Comparison of ENCODE assay signal across 9 mouse cellular contexts in genomic region chr17:3288341-3288740, GRCm38 (mm10). TPM values are rescaled to one million over a fixed set of nuclear protein-coding genes. Genes with fewer than 3 reads are reported as not detected.
DNase-seq lines count a peak whose midpoint lies in the region; ATAC-seq and TF ChIP-seq lines count a peak whose summit lies in the region.
"Had no signal": no experiment of that assay in that cellular context is flagged by ENCODE, and none has a peak within 500 bp of the region (broad histone marks: within the 10 kb centered on the region; RNA-seq: fewer than 3 reads in every experiment).

No protein-coding gene starts in this region.

- H3K27me3 ChIP-seq in midbrain, embryonic 14.5 days (ENCODE audit: control insufficient read depth, insufficient read depth, low read length): no peaks in the 10 kb centered on the region
- H3K27me3 ChIP-seq in midbrain, embryonic 16.5 days (ENCODE audit: control insufficient read depth, insufficient read depth, low read depth, low read length): no peaks in the 10 kb centered on the region
- H3K27me3 ChIP-seq in embryonic facial prominence, embryonic 10.5 days (replicated peaks; ENCODE audit: low read depth, poor library complexity, severe bottlenecking): no peaks in the 10 kb centered on the region
- H3K27me3 ChIP-seq in limb, embryonic 10.5 days (ENCODE audit: low read depth, poor library complexity, severe bottlenecking): no peaks in the 10 kb centered on the region
- H3K27me3 ChIP-seq: heart, embryonic 13.5 days had no signal

- 0 out of 2 replicates have a peak, but pooled peaks cover 6% of the 10 kb centered on the region for H3K36me3 ChIP-seq in midbrain, embryonic 14.5 days (ENCODE audit: control insufficient read depth, insufficient read depth, low read length)
- no peaks in the 10 kb centered on the region for H3K36me3 ChIP-seq in midbrain, embryonic 16.5 days (ENCODE audit: control insufficient read depth, insufficient read depth, low read length)
- H3K36me3 ChIP-seq in embryonic facial prominence, embryonic 10.5 days (replicated peaks): peaks cover 12% of the 10 kb centered on the region; the same call in 1 of the 2 replicates
- peaks cover 4% of the 10 kb centered on the region; the same call in 1 of the 2 replicates for H3K36me3 ChIP-seq in limb, embryonic 10.5 days

- TF ChIP-seq CTCF in olfactory bulb, adult 2 months (IDR thresholded peaks at IDR 0.05; ENCODE audit: insufficient read depth, low read depth, low read length): peak; percentile 62

- no peak overlapping the region for H3K4me2 ChIP-seq in midbrain, embryonic 14.5 days (ENCODE audit: low read length)
- no peak overlapping the region for H3K4me2 ChIP-seq in midbrain, embryonic 16.5 days (ENCODE audit: low read length)
- H3K4me2 ChIP-seq: heart, embryonic 13.5 days had no signal

- H3K27ac ChIP-seq in midbrain, embryonic 14.5 days (replicated peaks; ENCODE audit: low read depth, low read length): no peak overlapping the region
- no peak overlapping the region for H3K27ac ChIP-seq in midbrain, embryonic 16.5 days (ENCODE audit: low read length)
- H3K27ac ChIP-seq in embryonic facial prominence, embryonic 10.5 days (replicated peaks): no peak overlapping the region
- H3K27ac ChIP-seq in limb, embryonic 10.5 days: no peak overlapping the region
- H3K27ac ChIP-seq in olfactory bulb, adult 2 months (ENCODE audit: insufficient read depth, low read depth, low read length): no peak overlapping the region
- H3K27ac ChIP-seq: heart, embryonic 13.5 days had no signal

- no peak for TF ChIP-seq POLR2A in olfactory bulb, adult 2 months (IDR thresholded peaks at IDR 0.05; ENCODE audit: insufficient read depth, low read depth, low read length)

- H3K9ac ChIP-seq in midbrain, embryonic 14.5 days (replicated peaks; ENCODE audit: low read length): no peak overlapping the region
- no peak overlapping the region for H3K9ac ChIP-seq in midbrain, embryonic 16.5 days (ENCODE audit: low read depth, low read length)
- H3K9ac ChIP-seq: heart, embryonic 13.5 days had no signal

- H3K4me1 ChIP-seq in midbrain, embryonic 14.5 days (ENCODE audit: control insufficient read depth, insufficient read depth, low read length): peaks cover 5% of the 10 kb centered on the region; the same call in 1 of the 2 replicates
- no peaks in the 10 kb centered on the region for H3K4me1 ChIP-seq in midbrain, embryonic 16.5 days (ENCODE audit: control insufficient read depth, insufficient read depth, low read length)
- H3K4me1 ChIP-seq in embryonic facial prominence, embryonic 10.5 days: peaks cover 25% of the 10 kb centered on the region
- H3K4me1 ChIP-seq in limb, embryonic 10.5 days: peaks cover 20% of the 10 kb centered on the region
- H3K4me1 ChIP-seq in olfactory bulb, adult 2 months (ENCODE audit: control insufficient read depth, insufficient read depth, low read length): peaks cover 20% of the 10 kb centered on the region

- no peaks in the 10 kb centered on the region for H3K9me3 ChIP-seq in midbrain, embryonic 14.5 days (ENCODE audit: control insufficient read depth, low read length)
- H3K9me3 ChIP-seq in midbrain, embryonic 16.5 days (replicated peaks; ENCODE audit: control insufficient read depth, low read length, poor library complexity, severe bottlenecking): no peaks in the 10 kb centered on the region
- 0 out of 2 replicates have a peak, but pooled peaks cover 3% of the 10 kb centered on the region for H3K9me3 ChIP-seq in embryonic facial prominence, embryonic 10.5 days
- no peaks in the 10 kb centered on the region for H3K9me3 ChIP-seq in limb, embryonic 10.5 days (replicated peaks)
- H3K9me3 ChIP-seq: heart, embryonic 13.5 days had no signal

- peak; percentile 60 for DNase-seq in midbrain, embryonic 14.5 days
- DNase-seq in adrenal gland, postnatal 14 days: peak; percentile 67
- peak; percentile 78 for DNase-seq in embryonic facial prominence, embryonic 10.5 days (ENCODE audit: low spot score)
- DNase-seq in kidney, adult 18-20 months: peak; percentile 72
- DNase-seq in limb, embryonic 10.5 days (ENCODE audit: low spot score): peak; percentile 75
- DNase-seq in thymus, postnatal 4 days: peak; percentile 79

- H3K4me3 ChIP-seq in midbrain, embryonic 14.5 days (replicated peaks; ENCODE audit: low read depth, low read length): no peak overlapping the region
- no peak overlapping the region for H3K4me3 ChIP-seq in midbrain, embryonic 16.5 days (ENCODE audit: low read depth, low read length)
- no peak overlapping the region for H3K4me3 ChIP-seq in embryonic facial prominence, embryonic 10.5 days
- H3K4me3 ChIP-seq in limb, embryonic 10.5 days: no peak overlapping the region
- no peak overlapping the region for H3K4me3 ChIP-seq in olfactory bulb, adult 2 months (ENCODE audit: insufficient read depth, low read depth, low read length)
- H3K4me3 ChIP-seq: heart, embryonic 13.5 days had no signal

- 27% methylated on average over 6 of the region's 6 CpGs for WGBS in midbrain, embryonic 14.5 days
- WGBS in midbrain, embryonic 16.5 days: 20% methylated on average over 6 of the region's 6 CpGs
- WGBS in embryonic facial prominence, embryonic 10.5 days: 16% methylated on average over 6 of the region's 6 CpGs
- WGBS in limb, embryonic 10.5 days: 22% methylated on average over 6 of the region's 6 CpGs
- WGBS in olfactory bulb, adult 2 months: 18% methylated on average over 6 of the region's 6 CpGs

- ATAC-seq in midbrain, embryonic 14.5 days (ENCODE audit: low FRiP score, low TSS enrichment): no peak
- no peak for ATAC-seq in midbrain, embryonic 16.5 days

RNA-seq across cellular contexts. Expression of gene Tiam2, which starts 38.0 kb away (rescaled TPM):
- 2.1 and 3.1 TPM in 2 replicates for polyA plus RNA-seq in midbrain, embryonic 14.5 days (2014; fragmentation: Nextera tagmentation; extraction: Ambion mirVana)
- 4.1 and 4.7 TPM in 2 replicates for polyA plus RNA-seq in midbrain, embryonic 16.5 days (2015; fragmentation: Nextera tagmentation; extraction: Ambion mirVana)
- total RNA-seq in adrenal gland, postnatal 14 days (2021): 14.6 and 18.6 TPM in 2 replicates
- polyA plus RNA-seq in embryonic facial prominence, embryonic 10.5 days (2016; fragmentation: Nextera tagmentation; extraction: Ambion mirVana): 6.0 and 7.7 TPM in 2 replicates
- 4.2 and 6.3 TPM in 2 replicates for polyA plus RNA-seq in limb, embryonic 10.5 days (2016; fragmentation: Nextera tagmentation; extraction: Ambion mirVana)
- 254 TPM in 1 of 2 replicates, not detected in the other for polyA plus RNA-seq in olfactory bulb, adult 2 months (2012; ENCODE audit: insufficient read depth, insufficient read length, low replicate concordance, missing spikeins)

Comparison
In these comparisons a context has a peak if more than half of its experiments do, and no peak if none do; other contexts are left out.
1. RNA of gene Tiam2, which starts 38.0 kb away (polyA plus RNA-seq): 254 TPM in olfactory bulb, adult 2 months; 6.0 to 7.7 TPM in embryonic facial prominence, embryonic 10.5 days, 4.2 to 6.3 TPM in limb, embryonic 10.5 days, 4.1 to 4.7 TPM in midbrain, embryonic 16.5 days and 2.1 to 3.1 TPM in midbrain, embryonic 14.5 days; every median in the first group is over 10 times any median in the second.
2. Peak in every context shown above with its lines, with median percentiles within 50 percentile points of each other: DNase-seq.